Mouse (Mus musculus): ENCODE results near the gene Ube2l6. TPM values are rescaled to one million over a fixed set of nuclear protein-coding genes. Genes with fewer than 3 reads are reported as not detected.
"Not testable (repeated sequence)": the region's sequence is repeated elsewhere in the genome, so short reads cannot be mapped to it uniquely, and the experiment has no call there.

Ube2l6 gene
- total RNA-seq, 2 experiments from 2014 or later = 6.0 to 6.1 TPM

GRCm38 (mm10) chr2:84800304-84800703 lies 1.7 kb downstream of the Ube2l6 start:
- no peak for DNase-seq (ENCODE audit: low spot score in 2 of 2)
- Histone ChIP-seq H3K4me3 (no peak overlapping the region), H3K27ac (no peak overlapping the region)
- TF ChIP-seq CTCF (conservative IDR thresholded peaks at IDR 0.05) = no peak

DNA sequence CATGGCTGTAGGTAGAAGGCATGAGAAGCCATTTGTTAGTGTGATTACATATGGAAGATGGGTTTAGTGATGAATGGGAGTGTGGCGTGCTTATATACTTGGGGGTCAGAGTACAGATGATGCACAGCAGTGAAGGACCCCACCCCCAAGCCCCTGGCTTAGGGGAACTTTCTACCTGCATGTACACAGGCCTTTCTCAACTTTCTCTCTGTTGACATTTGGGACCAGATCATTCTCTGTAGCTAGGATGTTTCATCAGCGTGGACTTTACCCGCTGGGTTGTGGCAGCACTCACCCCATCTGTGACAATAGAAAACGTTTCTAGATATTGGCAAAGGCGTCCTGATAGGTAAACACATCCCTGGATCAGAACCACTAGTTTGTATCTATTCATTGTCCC lies 2.6 kb downstream of the Ube2l6 start:
- not testable (repeated sequence) for H3K27ac ChIP-seq; DNase-seq (ENCODE audit: low spot score in 2 of 2); H3K4me3 ChIP-seq

- no peak overlapping the region for H3K4me3 ChIP-seq
- DNase-seq (ENCODE audit: low spot score in 2 of 2) = no peak
- no peak overlapping the region for H3K27ac ChIP-seq
- no peak for TF ChIP-seq CTCF (conservative IDR thresholded peaks at IDR 0.05)
These were observed 5.3 kb downstream of the Ube2l6 start for GRCm38 (mm10) chr2:84803963-84804362.

- TF ChIP-seq CTCF (conservative IDR thresholded peaks at IDR 0.05) = no peak
- H3K27ac ChIP-seq = no peak overlapping the region
- DNase-seq (ENCODE audit: low spot score in 2 of 2) = no peak
- H3K4me3 ChIP-seq = no peak overlapping the region
These were observed 7.9 kb downstream of the Ube2l6 start for GRCm38 (mm10) chr2:84806546-84806945.

GRCm38 (mm10) chr2:84809330-84809729 lies 10.7 kb downstream of the Ube2l6 start:
- no peak for TF ChIP-seq CTCF (conservative IDR thresholded peaks at IDR 0.05)

GRCm38 (mm10) chr2:84810526-84810885 lies 11.9 kb downstream of the Ube2l6 start:
- TF ChIP-seq CTCF (conservative IDR thresholded peaks at IDR 0.05) = no peak
- Histone ChIP-seq H3K4me3 (no peak overlapping the region), H3K27ac (no peak overlapping the region)
- no peak for DNase-seq (ENCODE audit: low spot score in 2 of 2)

More at GRCm38 (mm10) chr2:84809330-84809729, 10.7 kb downstream of the Ube2l6 start:
- DNase-seq (ENCODE audit: low spot score in 2 of 2) = no peak
- H3K4me3 ChIP-seq = no peak overlapping the region
- no peak overlapping the region for H3K27ac ChIP-seq

- peak; percentile 74 to 83 for DNase-seq (ENCODE audit: low spot score in 2 of 2)
- H3K27ac ChIP-seq = peak overlapping the region; percentile 41; the same call in 1 of the 2 replicates
- TF ChIP-seq CTCF (conservative IDR thresholded peaks at IDR 0.05) = peak; percentile 92
- H3K4me3 ChIP-seq = peak overlapping the region; percentile 50
These were observed 12.4 kb downstream of the Ube2l6 start for GRCm38 (mm10) chr2:84810886-84811577.

- H3K27ac ChIP-seq = no peak overlapping the region
- no peak overlapping the region for H3K4me3 ChIP-seq
- no peak for TF ChIP-seq CTCF (conservative IDR thresholded peaks at IDR 0.05)
- no peak for DNase-seq (ENCODE audit: low spot score in 2 of 2)
These were observed 13.3 kb downstream of the Ube2l6 start for GRCm38 (mm10) chr2:84811880-84812279.

- DNase-seq (ENCODE audit: low spot score in 2 of 2) = no peak
- TF ChIP-seq CTCF (conservative IDR thresholded peaks at IDR 0.05) = no peak
- no peak overlapping the region for H3K27ac ChIP-seq
- no peak overlapping the region for H3K4me3 ChIP-seq
These were observed 14.0 kb downstream of the Ube2l6 start for GRCm38 (mm10) chr2:84812676-84813075.

DNA sequence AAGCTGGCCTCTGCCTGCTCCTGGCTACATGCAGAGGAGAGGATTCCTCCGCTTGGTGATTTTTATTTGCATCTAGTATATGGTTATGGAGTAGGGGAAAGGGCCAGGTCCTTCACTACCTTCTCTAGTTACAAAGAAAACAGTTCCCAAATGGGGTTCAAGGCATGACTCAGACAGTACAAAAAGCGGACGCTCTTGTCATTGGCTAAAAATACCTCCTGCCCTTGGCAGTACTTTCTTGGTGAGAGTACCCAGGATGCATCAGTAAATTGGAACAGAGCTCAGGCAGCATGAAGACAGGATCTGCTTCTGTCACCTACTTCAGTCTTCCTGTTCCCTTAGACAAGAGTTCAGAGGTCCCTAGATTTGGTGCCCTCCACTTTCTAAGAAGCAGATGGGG lies 21.2 kb downstream of the Ube2l6 start:
- H3K27ac ChIP-seq = no peak overlapping the region
- no peak for TF ChIP-seq CTCF (conservative IDR thresholded peaks at IDR 0.05)
- H3K4me3 ChIP-seq = no peak overlapping the region
- DNase-seq (ENCODE audit: low spot score in 2 of 2) = no peak

- no peak for TF ChIP-seq CTCF (conservative IDR thresholded peaks at IDR 0.05)
- H3K27ac ChIP-seq = no peak within 1 kb of the TSS
- no peak within 1 kb of the TSS for H3K4me3 ChIP-seq
- DNase-seq (ENCODE audit: low spot score in 2 of 2) = no peak
These were observed 23.9 kb downstream of the Ube2l6 start, which contains the start of gene Smtnl1 for GRCm38 (mm10) chr2:84822552-84822951. TSS of gene Smtnl1 (minus strand) at chr2:84822652.

DNA sequence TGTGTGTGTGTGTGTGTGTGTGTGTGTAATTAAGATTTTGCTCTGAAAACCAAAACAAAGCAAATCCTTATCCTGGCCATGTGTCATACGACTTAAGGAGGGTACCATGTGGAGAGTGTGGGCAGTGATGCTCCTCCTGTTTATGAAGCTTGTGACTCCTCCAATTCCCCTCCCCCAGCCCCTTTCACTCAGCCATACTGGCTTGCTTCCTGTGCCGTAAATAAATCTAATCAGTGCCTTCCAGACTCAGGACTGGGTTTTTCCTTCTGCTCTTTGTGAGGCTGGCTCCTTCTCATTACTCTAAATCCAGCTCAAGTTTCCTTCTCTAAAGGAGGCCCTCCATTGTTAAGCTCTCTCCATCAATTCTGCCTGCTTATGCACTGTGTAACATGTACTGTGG lies 24.6 kb downstream of the Ube2l6 start:
- no peak for TF ChIP-seq CTCF (conservative IDR thresholded peaks at IDR 0.05)
- DNase-seq (ENCODE audit: low spot score in 2 of 2) = peak in 1 of 2 experiments; percentile 38

GRCm38 (mm10) chr2:84826488-84827282 lies 28.1 kb downstream of the Ube2l6 start, which contains the start of gene Timm10:
TSS of gene Timm10 (plus strand) at chr2:84826997.
- Histone ChIP-seq H3K27ac (peak within 1 kb of the TSS; percentile 79), H3K4me3 (peak within 1 kb of the TSS; percentile 97)
- peak; percentile 86 to 95 for DNase-seq (ENCODE audit: low spot score in 2 of 2)
- no peak for TF ChIP-seq CTCF (conservative IDR thresholded peaks at IDR 0.05)

More for the DNA sequence above, 24.6 kb downstream of the Ube2l6 start:
- no peak overlapping the region for H3K27ac ChIP-seq
- no peak overlapping the region for H3K4me3 ChIP-seq

Data from layer of hippocampus, adult 2 months (tissue).